Mouse (Mus musculus) kidney, postnatal 4 days (tissue): ENCODE results near the gene Selenoo.
A peak's percentile ranks its signal among the peaks of the same experiment; 100 is the strongest.

ENCODE experiments used
- DNase-seq, 2 experiments: peaks; one replicate each; pipeline ENCODE4 v3.0.0; 2021; ENCODE audit warnings: mixed read lengths in 2 of 2

Selenoo gene

GRCm38 (mm10) chr15:89128382-89129350 lies 39.8 kb downstream of the Selenoo start, which contains the start of gene Hdac10:
Gene Hdac10 (minus strand): TSS chr15:89128700.
- peak; percentile 90 to 92 for DNase-seq

GRCm38 (mm10) chr15:89130245-89130644 lies 41.4 kb downstream of the Selenoo start:
- no peak for DNase-seq

- no peak for DNase-seq
Measured at GRCm38 (mm10) chr15:89131316-89131715, 42.4 kb downstream of the Selenoo start.

- DNase-seq, result no peak
Measured at GRCm38 (mm10) chr15:89136461-89137155, 47.7 kb downstream of the Selenoo start.

GRCm38 (mm10) chr15:89137378-89138045 lies 48.6 kb downstream of the Selenoo start:
- no peak for DNase-seq

GRCm38 (mm10) chr15:89138046-89138405 lies 49.1 kb downstream of the Selenoo start:
- no peak for DNase-seq

GRCm38 (mm10) chr15:89138531-89138930 lies 49.6 kb downstream of the Selenoo start:
- DNase-seq, result no peak

GRCm38 (mm10) chr15:89140048-89140658 lies 51.3 kb downstream of the Selenoo start:
- peak; percentile 47 to 62 for DNase-seq

- DNase-seq, result peak; percentile 59 to 77
Measured at GRCm38 (mm10) chr15:89140659-89141252, 51.9 kb downstream of the Selenoo start, which contains the start of gene Mapk12. Gene Mapk12 (minus strand): TSS chr15:89140703.

- DNase-seq, result peak in 1 of 2 experiments; percentile 23
Measured at GRCm38 (mm10) chr15:89141443-89141842, 52.6 kb downstream of the Selenoo start.

- DNase-seq, result no peak
Measured at GRCm38 (mm10) chr15:89141905-89142304, 53.0 kb downstream of the Selenoo start.

GRCm38 (mm10) chr15:89143134-89143533 lies 54.2 kb downstream of the Selenoo start:
- no peak for DNase-seq

GRCm38 (mm10) chr15:89144965-89145364 lies 56.1 kb downstream of the Selenoo start:
- DNase-seq, result no peak

- DNase-seq, result no peak
Measured at GRCm38 (mm10) chr15:89145813-89146350, 57.0 kb downstream of the Selenoo start.

GRCm38 (mm10) chr15:89146537-89146936 lies 57.7 kb downstream of the Selenoo start:
- DNase-seq, result peak; percentile 76 to 79

- peak; percentile 57 to 70 for DNase-seq
Measured at GRCm38 (mm10) chr15:89147024-89147423, 58.1 kb downstream of the Selenoo start.

- DNase-seq, result no peak
Measured at GRCm38 (mm10) chr15:89147456-89147855, 58.6 kb downstream of the Selenoo start.

GRCm38 (mm10) chr15:89147895-89148294 lies 59.0 kb downstream of the Selenoo start:
- DNase-seq, result no peak

GRCm38 (mm10) chr15:89148496-89149270 lies 59.8 kb downstream of the Selenoo start:
- DNase-seq, result no peak

GRCm38 (mm10) chr15:89149271-89150040 lies 60.6 kb downstream of the Selenoo start, which contains the start of gene Mapk11:
Gene Mapk11 (minus strand): TSS chr15:89149628.
- DNase-seq, result peak; percentile 70 to 79
